Mouse (Mus musculus) neural tube, embryonic 14.5 days (tissue): ENCODE results near the gene Atp5s. TPM values are rescaled to one million over a fixed set of nuclear protein-coding genes. Genes with fewer than 3 reads are reported as not detected.

Source experiments
- ATAC-seq: fragments of 200-750 bp; cut with Nextera tagmentation; 2 replicates; pipeline ENCODE4 v1.8.0; 2017; ENCODE audit warnings: low read depth, mild to moderate bottlenecking, moderate TSS enrichment, moderate library complexity
- H3K27ac ChIP-seq: fragments of 300-500 bp; sonication (generic); 2 replicates; pipeline ENCODE4 v1.5.1; 2014; ENCODE audit warnings: low read depth, mild to moderate bottlenecking, control low read depth, low read length, moderate library complexity, mixed read lengths
- H3K27me3 ChIP-seq: fragments of 300-500 bp; sonication (generic); 2 replicates; pipeline ENCODE4 v1.6.1; 2014; ENCODE audit warnings: low read length; ENCODE audit not compliant: control insufficient read depth, insufficient read depth
- H3K36me3 ChIP-seq: fragments of 300-500 bp; sonication (generic); 2 replicates; pipeline ENCODE4 v1.6.1; 2014; ENCODE audit warnings: low read length, mixed read lengths; ENCODE audit not compliant: control insufficient read depth, insufficient read depth
- H3K4me1 ChIP-seq: fragments of 300-500 bp; sonication (generic); 2 replicates; pipeline ENCODE4 v1.6.1; 2014; ENCODE audit warnings: low read length; ENCODE audit not compliant: control insufficient read depth, insufficient read depth
- H3K4me2 ChIP-seq: fragments of 300-500 bp; sonication (generic); 2 replicates; pipeline ENCODE4 v1.6.1; 2014; ENCODE audit warnings: mild to moderate bottlenecking, low read depth, low read length, control low read depth
- H3K4me3 ChIP-seq: fragments of 300-500 bp; sonication (generic); 2 replicates; pipeline ENCODE4 v1.5.1; 2014; ENCODE audit warnings: low read depth, low read length, control low read depth, mixed read lengths
- H3K9ac ChIP-seq: fragments of 300-500 bp; sonication (generic); replicated peaks from 2 replicates; pipeline ENCODE4 v1.6.1; 2014; ENCODE audit warnings: low read depth, mild to moderate bottlenecking, control low read depth, low read length, mixed read lengths
- H3K9me3 ChIP-seq: fragments of 300-500 bp; sonication (generic); 2 replicates; pipeline ENCODE4 v1.6.1; 2016; ENCODE audit warnings: low read length; ENCODE audit not compliant: control insufficient read depth
- WGBS: fragments of 180-500 bp; shearing (Covaris S2); extraction: QIAGEN DNeasy Blood & Tissue Kit; methylation state at CpG from one replicate; pipeline ENCODE4 v1.1.7; 2014; 5-methylcytosine and 5-hydroxymethylcytosine counted together
- polyA plus RNA-seq: library from polyadenylated mRNA; unstranded; fragments of >200 nt; fragmentation: Nextera tagmentation; extraction: Ambion mirVana; gene quantifications from 2 replicates; pipeline ENCODE4 v1.2.1, GENCODE M21; 2014

Gene Atp5s
- polyA plus RNA-seq, 1 experiment from 2014 or later, result 44.9 TPM

- Histone ChIP-seq H3K36me3 (no peaks in the 10 kb centered on the region), H3K4me1 (peaks cover 7% of the 10 kb centered on the region; the same call in 1 of the 2 replicates), H3K27ac (no peak overlapping the region), H3K9ac (peak overlapping the region; percentile 65), H3K4me2 (peak overlapping the region; percentile 72), H3K9me3 (no peaks in the 10 kb centered on the region), H3K27me3 (no peaks in the 10 kb centered on the region), H3K4me3 (peak overlapping the region; percentile 78)
- peak; percentile 12 for ATAC-seq
- 3% methylated on average over 24 of the region's 24 CpGs for WGBS
These were observed 586 bp upstream of the Atp5s start for GRCm38 (mm10) chr12:69724018-69724710.

GRCm38 (mm10) chr12:69729246-69729645, 4.5 kb downstream of the Atp5s start:
- Histone ChIP-seq H3K9ac (no peak overlapping the region), H3K27ac (no peak overlapping the region), H3K4me2 (no peak overlapping the region), H3K27me3 (no peaks in the 10 kb centered on the region), H3K9me3 (no peaks in the 10 kb centered on the region), H3K4me3 (no peak overlapping the region), H3K36me3 (no peaks in the 10 kb centered on the region), H3K4me1 (peaks cover 7% of the 10 kb centered on the region; the same call in 1 of the 2 replicates)
- ATAC-seq, result no peak
- 89% methylated on average over 1 of the region's 1 CpGs for WGBS

GRCm38 (mm10) chr12:69730306-69730705, 5.6 kb downstream of the Atp5s start:
- Histone ChIP-seq H3K27ac (no peak overlapping the region), H3K9me3 (no peaks in the 10 kb centered on the region), H3K27me3 (no peaks in the 10 kb centered on the region), H3K36me3 (no peaks in the 10 kb centered on the region), H3K4me1 (peaks cover 6% of the 10 kb centered on the region; the same call in 1 of the 2 replicates), H3K9ac (no peak overlapping the region), H3K4me2 (no peak overlapping the region), H3K4me3 (no peak overlapping the region)
- no peak for ATAC-seq
- 59% methylated on average over 1 of the region's 1 CpGs for WGBS

GRCm38 (mm10) chr12:69732221-69732620, 7.5 kb downstream of the Atp5s start:
- no peaks in the 10 kb centered on the region for H3K27me3 ChIP-seq
- H3K27ac ChIP-seq, result no peak overlapping the region
- H3K4me1 ChIP-seq, result no peaks in the 10 kb centered on the region
- no peak overlapping the region for H3K9ac ChIP-seq
- H3K36me3 ChIP-seq, result no peaks in the 10 kb centered on the region
- H3K4me2 ChIP-seq, result no peak overlapping the region
- WGBS, result 38% methylated on average over 5 of the region's 5 CpGs
- no peak for ATAC-seq
- H3K4me3 ChIP-seq, result no peak overlapping the region
- H3K9me3 ChIP-seq, result no peaks in the 10 kb centered on the region

- Histone ChIP-seq H3K4me1 (no peaks in the 10 kb centered on the region), H3K9me3 (no peaks in the 10 kb centered on the region), H3K4me2 (no peak overlapping the region), H3K27me3 (no peaks in the 10 kb centered on the region), H3K4me3 (no peak overlapping the region), H3K36me3 (no peaks in the 10 kb centered on the region), H3K9ac (no peak overlapping the region), H3K27ac (no peak overlapping the region)
- 14% methylated on average over 2 of the region's 2 CpGs for WGBS
- ATAC-seq, result no peak
These were observed 8.8 kb downstream of the Atp5s start for GRCm38 (mm10) chr12:69733518-69733917.

GRCm38 (mm10) chr12:69733923-69734322, 9.2 kb downstream of the Atp5s start:
- Histone ChIP-seq H3K27ac (no peak overlapping the region), H3K27me3 (no peaks in the 10 kb centered on the region), H3K4me2 (no peak overlapping the region), H3K9ac (no peak overlapping the region), H3K4me1 (no peaks in the 10 kb centered on the region), H3K4me3 (no peak overlapping the region), H3K9me3 (no peaks in the 10 kb centered on the region), H3K36me3 (no peaks in the 10 kb centered on the region)
- 87% methylated on average over 3 of the region's 3 CpGs for WGBS
- ATAC-seq, result no peak

GRCm38 (mm10) chr12:69741965-69742364, 17.2 kb downstream of the Atp5s start:
- H3K36me3 ChIP-seq, result no peaks in the 10 kb centered on the region
- ATAC-seq, result no peak
- 96% methylated on average over 5 of the region's 5 CpGs for WGBS
- no peaks in the 10 kb centered on the region for H3K9me3 ChIP-seq
- no peak overlapping the region for H3K27ac ChIP-seq
- no peak overlapping the region for H3K9ac ChIP-seq
- no peaks in the 10 kb centered on the region for H3K27me3 ChIP-seq
- H3K4me1 ChIP-seq, result no peaks in the 10 kb centered on the region
- H3K4me3 ChIP-seq, result no peak overlapping the region
- H3K4me2 ChIP-seq, result no peak overlapping the region

GRCm38 (mm10) chr12:69744138-69744537, 19.4 kb downstream of the Atp5s start:
- Histone ChIP-seq H3K27me3 (no peaks in the 10 kb centered on the region), H3K4me3 (no peak overlapping the region), H3K27ac (no peak overlapping the region), H3K36me3 (no peaks in the 10 kb centered on the region), H3K4me2 (no peak overlapping the region), H3K4me1 (no peaks in the 10 kb centered on the region), H3K9me3 (no peaks in the 10 kb centered on the region), H3K9ac (no peak overlapping the region)
- ATAC-seq, result no peak
- 85% methylated on average over 5 of the region's 5 CpGs for WGBS

- Histone ChIP-seq H3K4me1 (no peaks in the 10 kb centered on the region), H3K9me3 (no peaks in the 10 kb centered on the region), H3K27ac (no peak overlapping the region), H3K4me3 (no peak overlapping the region), H3K9ac (no peak overlapping the region), H3K27me3 (no peaks in the 10 kb centered on the region), H3K4me2 (no peak overlapping the region), H3K36me3 (no peaks in the 10 kb centered on the region)
- ATAC-seq, result no peak
- 40% methylated on average over 10 of the region's 10 CpGs for WGBS
These were observed 27.2 kb downstream of the Atp5s start for GRCm38 (mm10) chr12:69751864-69752341.
